Mouse (Mus musculus) urinary bladder, postnatal 10 days (tissue): ENCODE data around the gene Lrrk2.
"Not testable (repeated sequence)": the region's sequence is repeated elsewhere in the genome, so short reads cannot be mapped to it uniquely, and the experiment has no call there.

Experiments
- DNase-seq: peaks from one replicate; pipeline ENCODE4 v3.0.0; 2022; ENCODE audit warnings: low spot score

Gene Lrrk2

DNA sequence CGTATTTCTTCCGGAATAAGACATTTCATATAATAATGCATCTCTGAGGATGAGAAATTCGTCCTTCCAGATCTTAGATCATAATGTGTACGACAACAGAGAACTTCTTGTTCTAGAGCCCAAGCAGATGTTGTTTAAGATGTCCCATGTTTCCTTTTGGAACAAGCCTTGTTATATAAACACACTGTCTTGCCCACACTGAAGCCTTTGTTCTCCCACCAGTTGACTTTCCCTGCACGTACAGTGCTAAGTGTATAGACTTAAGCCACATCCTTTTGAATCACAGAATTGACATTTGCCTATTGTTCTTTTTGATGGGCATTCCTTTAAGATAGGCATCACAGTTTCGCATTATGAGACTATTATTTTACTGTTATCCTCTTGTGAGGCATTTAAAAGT lies 162.3 kb downstream of the Lrrk2 start:
- no peak for DNase-seq

DNA sequence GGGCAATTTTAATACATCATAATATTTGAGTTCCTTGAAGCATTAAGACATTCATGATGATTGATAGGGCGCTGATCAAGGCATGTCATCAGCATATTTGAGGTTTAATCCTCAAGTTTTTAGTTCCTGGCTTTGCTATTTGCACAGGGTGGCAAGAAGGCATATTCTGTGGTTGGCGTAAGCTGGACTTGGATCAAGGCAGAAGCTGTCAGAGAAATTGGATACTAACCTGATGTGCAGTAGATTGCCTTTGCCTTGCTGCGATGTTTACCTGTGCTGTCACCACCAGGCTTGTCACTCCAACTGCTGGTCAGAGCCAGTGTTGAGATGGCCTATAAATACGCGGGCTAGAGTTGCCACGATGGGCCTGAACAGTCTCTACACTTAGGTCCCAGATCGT lies 165.0 kb downstream of the Lrrk2 start, which contains the start of gene Smgc:
Gene Smgc (plus strand): TSS at position 301 of the 400 bp plus-strand sequence.
- DNase-seq, result no peak

DNA sequence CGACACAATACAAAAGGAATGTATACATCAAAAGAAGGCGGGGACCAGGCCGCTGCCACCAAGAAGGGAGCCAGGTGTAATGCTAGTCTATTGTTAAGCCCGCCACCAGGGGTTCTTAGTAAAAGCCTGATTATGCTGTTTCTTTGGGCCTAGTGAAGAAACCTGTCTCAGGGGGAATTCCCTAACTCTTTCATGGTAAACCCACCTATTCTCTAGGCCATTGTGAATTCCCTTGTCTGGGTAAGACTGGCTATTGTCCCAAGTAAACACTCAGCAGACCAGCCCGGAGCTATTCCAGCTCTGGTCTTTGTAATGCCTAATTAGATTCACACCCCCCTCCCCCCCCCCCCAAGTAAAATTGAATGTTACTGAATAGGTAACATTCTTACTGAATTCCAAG lies 191.2 kb downstream of the Lrrk2 start:
- not testable (repeated sequence) for DNase-seq
